Mouse (Mus musculus): ENCODE data around the gene Lonrf2.

Lonrf2 gene

GRCm38 (mm10) chr1:38836477-38836872, at the start of gene Lonrf2:
Gene Lonrf2, minus strand, starts transcription at chr1:38836711.
- no peak for DNase-seq (ENCODE audit: low spot score)

DNA sequence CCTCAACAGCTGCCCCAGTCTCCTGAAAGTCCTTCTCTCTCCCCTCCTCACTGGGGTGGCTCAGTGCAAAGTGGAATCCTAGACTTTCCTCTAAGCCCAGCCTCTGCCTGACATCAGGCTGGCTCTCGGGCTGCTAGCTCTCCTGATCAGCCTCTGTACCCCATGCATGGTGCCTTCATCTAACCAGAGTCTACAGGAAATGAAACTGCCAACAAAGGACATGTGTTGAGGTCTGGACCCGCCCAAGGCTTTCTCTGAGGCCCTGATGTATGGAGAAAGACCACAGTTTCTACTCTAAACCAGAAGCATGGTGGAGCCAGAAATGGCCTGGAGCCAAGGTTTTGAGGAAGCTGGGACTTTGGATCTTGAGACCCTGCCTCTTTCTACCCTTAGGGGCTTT, 49.4 kb upstream of the Lonrf2 start:
- no peak for DNase-seq (ENCODE audit: low spot score)

DNA sequence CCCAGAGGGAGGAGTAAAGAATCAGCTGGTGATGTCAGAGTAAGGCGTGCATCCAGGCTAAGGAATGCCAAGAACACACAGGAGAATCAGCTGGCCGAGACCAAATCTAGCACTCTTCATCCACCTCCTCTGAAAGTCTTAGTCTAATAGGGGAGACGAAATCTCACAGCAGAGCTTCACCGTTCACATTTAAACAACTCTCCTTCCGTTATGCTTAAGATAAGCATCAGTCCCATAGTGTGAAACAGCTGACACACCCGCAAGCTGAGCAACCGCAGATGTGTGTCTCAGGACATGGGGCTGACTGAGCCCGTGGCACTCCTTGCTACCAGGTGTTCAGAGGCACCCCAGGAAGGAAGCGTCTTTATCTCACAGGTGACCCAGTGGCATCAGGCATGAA, 47.3 kb upstream of the Lonrf2 start:
- DNase-seq (ENCODE audit: low spot score): no peak

GRCm38 (mm10) chr1:38882746-38883145, 46.2 kb upstream of the Lonrf2 start:
- no peak for DNase-seq (ENCODE audit: low spot score)

DNA sequence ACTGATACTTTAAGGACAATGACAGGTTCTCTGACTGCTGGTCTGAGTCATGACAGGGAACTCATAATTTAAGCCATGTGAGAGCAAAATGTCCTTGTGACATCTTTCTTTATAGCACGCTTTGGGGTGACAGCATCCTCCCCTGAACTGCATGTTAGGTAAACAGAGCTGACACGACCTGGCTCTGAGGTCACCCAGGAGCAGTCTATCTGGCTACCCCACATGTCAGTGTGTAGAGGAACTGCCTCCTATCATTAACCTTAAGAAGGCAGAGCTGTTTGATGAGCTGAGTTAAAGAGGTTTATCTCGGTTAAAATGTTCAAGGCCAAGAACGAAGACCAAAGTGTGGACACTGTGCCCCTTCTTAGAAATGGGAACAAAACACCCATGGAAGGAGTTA, 44.9 kb upstream of the Lonrf2 start:
- DNase-seq (ENCODE audit: low spot score): no peak

DNA sequence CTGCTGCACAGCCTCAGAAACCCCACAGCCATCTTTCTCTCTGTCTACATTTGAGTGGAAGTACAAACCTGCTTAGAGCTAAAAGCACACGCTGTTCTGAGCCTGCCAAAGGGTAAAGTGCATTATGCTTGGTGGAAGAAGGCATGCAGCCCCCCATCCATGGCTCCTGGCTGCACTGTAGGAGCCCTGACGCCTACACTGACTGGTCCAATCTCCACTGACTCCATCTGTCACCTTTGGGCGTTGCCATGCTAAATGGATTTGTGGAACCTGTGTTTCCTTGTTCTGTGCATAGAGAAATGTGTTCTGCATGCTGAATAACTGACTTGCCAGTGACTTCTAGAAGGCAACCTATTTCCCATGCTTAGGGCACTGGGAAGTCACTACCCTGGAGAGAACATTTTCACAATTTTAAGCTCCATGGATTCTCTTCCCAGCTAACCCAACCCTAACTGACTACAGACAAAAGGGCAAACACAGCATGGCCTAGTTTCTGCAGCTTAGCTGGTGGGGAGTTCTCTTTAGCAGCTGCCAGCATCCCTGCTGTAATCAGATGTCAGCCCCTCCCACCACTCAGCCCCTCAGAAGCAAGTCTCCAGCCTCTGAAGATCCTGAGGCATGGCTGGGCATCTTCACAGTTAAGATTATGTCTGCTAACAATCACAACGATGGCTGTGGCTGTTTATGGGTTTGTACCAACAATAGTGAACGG, 40.3 kb upstream of the Lonrf2 start:
- no peak for DNase-seq (ENCODE audit: low spot score)

- DNase-seq (ENCODE audit: low spot score): no peak
Measured at GRCm38 (mm10) chr1:38873911-38874310, 37.4 kb upstream of the Lonrf2 start.

DNA sequence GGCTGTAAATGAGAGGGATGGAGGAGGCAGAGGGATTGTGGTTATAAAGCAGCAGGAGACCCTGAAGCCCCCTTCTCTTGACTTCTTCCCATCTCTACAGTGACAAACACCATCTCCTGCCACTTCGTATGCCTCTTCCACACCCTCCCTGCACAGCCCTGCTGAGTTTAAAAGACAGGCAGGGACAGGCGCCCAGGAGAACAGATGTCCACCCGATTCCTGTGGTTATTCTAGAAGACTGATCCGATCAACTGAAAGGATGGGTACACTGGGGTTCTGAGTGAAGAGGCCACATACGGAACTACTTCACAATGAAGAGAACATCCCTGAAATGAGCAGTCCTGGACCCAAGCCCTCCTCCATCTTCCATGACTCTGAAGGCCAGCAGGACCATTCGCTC, 35.3 kb upstream of the Lonrf2 start:
- DNase-seq (ENCODE audit: low spot score): no peak

GRCm38 (mm10) chr1:38869398-38870195, 33.1 kb upstream of the Lonrf2 start:
- DNase-seq (ENCODE audit: low spot score): no peak

GRCm38 (mm10) chr1:38866242-38866641, 29.7 kb upstream of the Lonrf2 start:
- no peak for DNase-seq (ENCODE audit: low spot score)

DNA sequence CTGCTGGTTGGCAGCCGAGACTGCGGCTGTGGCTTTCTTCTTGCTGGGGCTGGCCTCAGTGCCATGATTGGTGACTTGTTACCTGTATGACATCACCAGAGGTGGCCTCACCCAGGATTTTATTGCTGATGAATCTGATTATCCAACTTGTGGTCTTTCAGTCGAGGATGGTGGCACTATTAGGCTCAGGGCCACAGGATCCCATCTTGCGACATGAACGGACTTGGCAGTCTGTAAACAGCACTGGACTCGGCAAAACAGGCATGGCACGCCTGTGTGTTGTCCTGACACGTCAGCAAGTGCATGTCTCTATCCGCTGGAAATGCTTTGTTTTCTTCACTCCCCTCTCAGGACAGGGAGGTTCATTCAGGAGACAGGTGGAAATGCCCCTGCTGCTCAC, 27.8 kb upstream of the Lonrf2 start:
- DNase-seq (ENCODE audit: low spot score): no peak

DNA sequence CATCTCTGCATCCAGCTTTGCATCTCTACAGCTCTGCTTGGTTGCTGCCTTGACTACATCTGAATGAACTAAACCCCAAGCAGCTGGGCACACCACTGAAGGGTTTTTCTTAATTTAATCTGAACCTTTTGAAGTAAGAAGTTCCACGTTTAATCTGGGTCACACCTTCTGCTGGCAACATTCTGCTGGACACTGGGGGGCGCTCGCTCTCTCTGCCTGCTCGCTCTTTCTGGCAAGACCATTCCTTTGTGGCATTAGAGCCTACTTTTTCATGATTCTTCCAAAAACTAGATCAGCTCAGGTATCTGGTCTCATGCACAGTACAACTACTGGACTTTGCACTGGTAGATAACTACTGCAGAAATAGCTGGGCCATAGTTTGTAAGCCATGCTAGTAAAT, 25.7 kb upstream of the Lonrf2 start:
- DNase-seq (ENCODE audit: low spot score): no peak

- DNase-seq (ENCODE audit: low spot score): no peak
Measured at GRCm38 (mm10) chr1:38860867-38861524, 24.5 kb upstream of the Lonrf2 start.

DNA sequence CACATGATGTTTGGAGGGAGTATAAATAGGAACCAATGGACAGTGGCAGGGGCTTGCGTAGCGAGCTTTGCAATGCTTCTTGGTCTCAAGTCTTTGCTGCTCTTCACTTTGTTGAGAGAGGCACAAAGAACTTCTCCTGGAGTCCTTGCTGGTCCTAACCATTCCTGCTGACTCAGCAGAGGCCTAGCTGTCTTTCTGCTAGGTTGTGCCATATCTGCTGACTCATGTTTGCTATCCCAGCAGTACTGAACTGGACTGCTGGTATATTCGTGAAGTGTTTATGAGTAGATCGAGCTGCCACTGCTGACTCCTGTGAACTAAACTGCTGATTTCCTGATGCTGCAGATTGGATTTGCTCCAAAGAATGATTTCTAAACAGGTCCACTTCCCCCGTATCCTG, 23.7 kb upstream of the Lonrf2 start:
- no peak for DNase-seq (ENCODE audit: low spot score)

DNA sequence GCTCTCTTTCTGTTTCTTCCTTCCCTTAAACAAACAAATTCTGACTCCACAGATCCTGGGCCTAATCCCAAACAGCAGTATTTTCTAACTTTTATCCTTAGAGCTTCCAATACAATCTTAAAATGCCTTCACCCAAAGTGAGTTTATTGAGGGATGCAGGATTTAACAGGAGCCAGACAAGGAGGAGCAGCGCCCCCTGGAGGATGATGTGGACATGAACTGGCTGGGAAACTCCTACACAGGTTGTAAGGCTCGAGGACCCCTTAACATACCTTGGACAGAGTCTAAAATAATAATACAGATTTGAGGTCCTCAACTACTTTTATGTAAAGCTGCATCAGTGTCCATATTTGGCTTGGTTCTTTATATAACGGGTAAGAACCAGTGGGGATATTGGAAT, 19.7 kb upstream of the Lonrf2 start:
- no peak for DNase-seq (ENCODE audit: low spot score)

- DNase-seq (ENCODE audit: low spot score): no peak
Measured at GRCm38 (mm10) chr1:38852250-38852649, 15.7 kb upstream of the Lonrf2 start.

GRCm38 (mm10) chr1:38850650-38851049, 14.1 kb upstream of the Lonrf2 start:
- DNase-seq (ENCODE audit: low spot score): no peak

DNA sequence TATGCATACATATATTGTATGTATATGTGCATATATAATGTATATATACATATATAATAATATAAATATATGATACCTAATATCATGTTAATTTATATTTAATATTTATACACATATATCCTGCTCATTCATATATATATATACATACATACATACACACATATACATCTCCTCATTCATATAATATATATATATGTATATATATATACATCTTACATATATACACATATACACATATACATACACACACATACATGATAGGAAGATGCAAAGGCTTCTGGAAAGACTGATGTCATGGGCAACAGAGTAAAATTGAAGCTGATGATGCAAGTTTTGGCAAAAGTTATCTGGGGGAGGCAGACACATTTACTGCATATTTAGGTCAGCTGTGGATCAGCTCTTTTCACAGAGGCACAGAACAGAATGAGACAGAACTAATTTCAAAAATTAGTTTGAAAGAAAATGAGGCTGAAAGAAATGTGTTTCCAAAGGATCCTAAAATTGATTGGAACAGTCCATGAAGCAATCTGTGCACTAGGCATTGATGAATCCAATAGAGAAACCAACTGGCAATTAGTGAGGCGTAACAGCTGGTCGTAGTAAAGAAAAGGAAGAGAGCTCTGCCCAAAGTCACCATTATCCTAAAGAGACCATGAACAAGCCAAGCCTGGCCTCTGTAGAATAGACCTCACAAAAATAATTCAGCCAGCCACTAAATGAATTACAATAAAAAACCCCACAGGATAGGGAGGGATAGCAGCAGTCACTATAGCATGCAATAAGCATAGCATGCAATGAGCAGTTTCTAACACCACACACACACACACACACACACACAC, 12.2 kb upstream of the Lonrf2 start:
- DNase-seq (ENCODE audit: low spot score): no peak

- DNase-seq (ENCODE audit: low spot score): no peak
Measured at GRCm38 (mm10) chr1:38847975-38848374, 11.5 kb upstream of the Lonrf2 start.

DNA sequence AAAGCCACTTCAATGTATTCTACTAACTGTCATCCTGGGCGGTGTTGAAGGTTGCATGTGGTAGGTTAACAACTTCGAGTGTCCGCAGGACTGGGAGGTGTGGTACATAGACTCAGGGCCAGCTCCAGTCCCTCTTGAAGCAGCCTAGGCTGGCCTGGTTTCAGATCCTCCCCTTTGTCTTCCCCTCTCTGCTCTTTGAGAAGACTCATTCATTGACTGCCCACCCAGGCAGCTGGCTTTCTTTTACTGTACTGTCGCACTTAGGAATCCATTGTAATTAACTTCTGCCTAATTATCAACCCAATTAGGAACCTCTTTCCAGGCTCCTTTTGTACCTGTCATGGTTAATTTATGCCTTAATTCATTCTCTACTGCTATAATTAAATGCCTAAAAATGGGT, 6.8 kb upstream of the Lonrf2 start:
- DNase-seq (ENCODE audit: low spot score): no peak

DNA sequence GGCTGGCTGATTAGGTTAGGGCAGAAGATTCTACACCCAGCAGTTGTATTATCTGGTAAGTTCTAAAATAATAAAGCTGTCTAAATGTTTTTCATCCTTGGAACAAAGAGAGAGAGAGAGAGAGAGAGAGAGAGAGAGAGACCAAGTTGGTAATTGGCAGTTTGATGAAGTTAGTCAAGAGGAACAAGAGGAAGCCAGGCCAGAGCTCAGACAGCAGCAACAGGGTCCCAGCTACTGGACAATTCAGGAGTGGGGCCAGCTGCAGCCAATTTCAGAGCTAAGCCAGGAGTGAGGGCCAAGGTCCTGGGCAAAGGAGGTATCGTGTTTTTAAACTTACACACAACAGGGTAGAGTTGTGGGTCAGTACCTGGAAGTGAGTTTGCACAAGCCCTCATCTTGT, 6.3 kb upstream of the Lonrf2 start:
- DNase-seq (ENCODE audit: low spot score): no peak

- no peak for DNase-seq (ENCODE audit: low spot score)
Measured at GRCm38 (mm10) chr1:38839944-38840343, 3.4 kb upstream of the Lonrf2 start.
